Mouse (Mus musculus): ENCODE data around the gene Gm49510. TPM values are rescaled to one million over a fixed set of nuclear protein-coding genes. Genes with fewer than 3 reads are reported as not detected.

Gene Gm49510
- polyA plus RNA-seq, 2 experiments from 2014 or later, result not detected

DNA sequence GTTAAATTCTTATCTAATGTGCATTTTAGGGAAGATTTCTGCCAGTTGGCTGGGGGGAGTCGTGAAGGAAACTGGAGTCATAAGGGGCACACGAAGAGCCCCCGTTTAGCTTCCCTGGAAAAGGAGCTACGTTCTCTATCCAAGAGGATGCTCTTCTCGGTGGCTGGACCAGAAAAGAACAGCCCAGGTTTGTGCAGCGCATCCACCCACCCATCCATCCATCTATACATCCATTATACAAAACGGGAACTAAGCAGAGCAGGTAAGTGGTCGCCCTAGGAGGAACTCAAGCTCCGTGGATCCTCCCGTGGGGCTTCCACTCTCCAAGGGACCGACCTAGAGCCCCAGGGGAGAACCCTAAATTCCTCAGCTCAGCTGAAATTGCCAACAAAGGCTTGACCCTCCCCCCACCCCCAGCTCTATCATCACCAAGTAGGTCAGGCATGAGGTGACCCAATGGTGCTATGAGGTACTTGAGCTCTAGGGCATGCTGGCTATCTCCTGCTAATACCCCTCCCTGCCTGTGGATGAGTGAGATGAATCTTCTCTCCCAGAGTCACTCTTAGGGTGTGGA is 48.8 kb downstream of the Gm49510 start:
- ATAC-seq, result no peak

DNA sequence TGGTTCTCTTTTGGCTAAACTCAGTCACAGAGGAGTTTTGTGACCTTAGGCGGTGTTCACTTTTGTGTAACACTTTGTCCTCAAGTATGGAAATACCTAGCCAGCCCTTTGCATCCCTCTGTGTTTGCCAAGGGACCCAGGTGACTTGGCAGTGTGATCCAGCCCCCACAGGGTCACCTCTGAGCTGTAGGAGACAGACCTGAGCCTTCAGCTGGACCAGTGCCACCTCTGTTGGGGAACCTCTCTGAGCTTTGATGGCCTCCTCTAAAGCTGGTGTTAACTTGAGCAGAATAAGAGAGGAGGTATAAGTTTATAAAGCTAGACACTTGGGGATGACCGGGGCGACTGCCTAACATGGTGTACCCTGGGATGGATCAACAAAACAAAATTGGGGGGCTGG is 49.4 kb downstream of the Gm49510 start:
- ATAC-seq, result no peak

DNA sequence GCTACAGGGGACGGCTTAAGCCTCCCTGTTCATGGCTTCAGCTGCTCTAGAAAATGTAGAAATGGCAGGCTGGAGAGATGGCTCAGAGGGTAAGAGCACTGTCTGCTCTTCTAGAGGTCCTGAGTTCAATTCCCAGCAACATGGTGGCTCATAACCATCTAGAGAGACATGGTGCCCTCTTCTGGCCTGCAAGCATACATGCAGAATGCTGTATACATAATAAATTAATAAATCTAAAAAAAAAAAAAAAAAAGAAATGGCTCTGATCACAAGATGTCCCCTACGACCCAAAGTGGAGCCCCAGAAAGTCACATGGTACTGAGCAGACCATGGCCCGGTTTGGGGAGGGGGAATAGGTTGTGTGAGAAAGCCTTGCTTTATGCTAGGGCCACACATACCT is 56.2 kb downstream of the Gm49510 start:
- no peak for ATAC-seq

DNA sequence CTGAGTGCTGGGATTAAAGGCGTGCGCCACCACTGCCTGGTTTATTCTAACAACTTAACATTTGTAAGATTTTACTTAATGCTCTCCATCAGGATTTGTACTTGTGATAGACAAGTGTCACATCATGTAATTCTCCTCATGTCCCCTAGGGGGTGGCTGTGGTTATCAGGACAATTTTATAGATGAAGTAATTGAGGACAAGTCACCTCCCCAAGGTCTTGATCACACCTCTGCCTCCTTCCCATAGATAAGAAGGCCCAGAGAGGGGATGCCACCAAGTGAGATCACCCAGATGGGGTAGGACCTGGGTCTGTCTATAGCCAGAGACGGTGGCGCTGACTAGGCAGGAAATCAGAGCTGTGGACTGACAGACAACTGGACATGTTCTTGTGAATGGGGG is 56.9 kb downstream of the Gm49510 start:
- no peak for ATAC-seq

DNA sequence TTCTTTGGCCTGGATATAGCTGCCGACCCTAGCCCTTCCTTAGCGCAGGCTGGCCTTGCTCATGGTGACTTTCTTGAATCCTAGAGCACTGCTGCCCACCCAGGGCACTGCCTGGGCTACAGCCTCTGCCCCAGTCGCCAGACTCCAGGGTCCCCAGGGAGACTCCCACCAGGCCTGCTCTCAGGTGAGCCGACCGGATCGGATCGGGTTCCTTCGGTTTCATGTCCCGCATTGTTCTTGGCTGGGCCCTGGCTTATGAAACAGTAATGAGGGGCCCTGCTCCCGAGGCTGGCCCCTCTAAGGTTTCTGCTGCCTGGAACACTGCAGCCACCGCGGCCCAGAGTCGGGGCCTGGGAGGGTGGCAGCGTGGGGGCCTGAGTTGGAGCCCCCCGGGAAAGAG is 57.6 kb downstream of the Gm49510 start:
- no peak for ATAC-seq

DNA sequence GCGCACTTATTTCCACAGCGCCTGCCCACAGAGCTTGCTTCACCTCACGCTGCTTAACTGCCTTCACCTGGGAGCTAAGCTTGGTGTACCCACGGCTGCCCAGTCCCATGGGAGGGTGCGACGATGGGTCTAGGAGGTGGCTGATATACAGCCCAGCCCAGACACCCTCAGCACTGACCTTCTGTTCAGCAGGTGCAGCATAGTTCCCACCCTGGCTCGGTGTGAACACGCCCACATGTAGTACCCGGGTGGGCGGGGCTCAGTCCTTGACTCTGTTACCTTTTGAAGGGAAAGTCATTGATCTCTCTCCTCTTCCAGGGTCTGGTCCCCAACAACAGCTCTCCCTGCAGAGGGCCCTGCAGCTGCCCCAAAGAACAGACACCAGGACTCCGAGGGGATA is 60.1 kb downstream of the Gm49510 start:
- no peak for ATAC-seq

DNA sequence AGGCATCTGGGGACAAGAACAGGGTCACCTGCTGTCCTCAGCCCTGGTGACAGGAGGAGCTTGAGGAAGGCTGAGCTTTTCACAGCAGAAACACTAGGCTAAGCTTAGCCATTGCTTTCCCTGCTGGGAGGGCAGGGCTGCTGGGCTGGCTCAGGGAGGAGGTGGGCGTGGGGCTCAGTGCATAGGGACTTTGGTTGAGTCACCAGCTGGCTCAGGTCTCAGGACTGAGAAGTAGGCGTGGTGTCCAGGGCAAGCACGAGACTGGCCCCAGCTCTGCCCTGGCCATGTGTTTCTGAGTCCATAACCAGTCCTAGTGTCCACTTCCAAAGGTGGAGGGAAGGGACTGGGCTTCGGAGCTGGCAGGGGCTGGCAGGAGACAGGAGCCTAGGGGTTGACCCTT is 60.6 kb downstream of the Gm49510 start:
- no peak for ATAC-seq

DNA sequence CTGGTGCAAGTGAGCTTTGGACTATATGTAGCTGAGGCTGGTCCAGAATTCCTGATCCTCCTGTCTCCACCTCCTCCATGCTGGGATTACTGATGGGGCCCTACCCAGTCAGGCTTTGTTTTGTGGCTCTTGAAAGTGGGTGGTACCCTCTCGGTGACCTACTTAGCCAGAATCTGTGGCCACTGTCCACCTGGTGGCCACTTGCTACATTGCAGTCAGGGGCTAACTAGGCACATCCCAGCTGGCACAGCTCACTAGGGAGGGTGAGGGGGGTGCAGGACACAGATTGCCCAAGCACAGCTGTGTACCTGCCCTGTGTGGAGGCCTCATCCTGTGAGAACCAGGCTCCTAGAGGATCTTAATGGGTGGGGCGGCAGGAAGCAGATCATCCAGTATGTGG is 63.4 kb downstream of the Gm49510 start:
- ATAC-seq, result no peak

Other genes with a start within 250 kb of the Gm49510 start
- not detected for gene Elfn2, start 180.9 kb upstream of the Gm49510 start, polyA plus RNA-seq (2017; shearing (Covaris generic))
- 10 to 100 TPM; 47.5 to 55.4 TPM for gene Mfng, start 126.2 kb upstream of the Gm49510 start, polyA plus RNA-seq (2017; shearing (Covaris generic))
- not detected for gene Card10, start 96.6 kb upstream of the Gm49510 start, polyA plus RNA-seq (2017; shearing (Covaris generic))
- not detected for gene Cdc42ep1, start 57.0 kb upstream of the Gm49510 start, polyA plus RNA-seq (2017; shearing (Covaris generic))
- not detected for gene Lgals2, start 44.1 kb upstream of the Gm49510 start, polyA plus RNA-seq (2017; shearing (Covaris generic))
- 10 to 100 TPM; 13.8 to 18.1 TPM for gene Gga1, start 22.5 kb upstream of the Gm49510 start, polyA plus RNA-seq (2017; shearing (Covaris generic))
- gene Sh3bp1, start 101 bp downstream of the Gm49510 start, polyA plus RNA-seq (2017; shearing (Covaris generic)), result 10 to 100 TPM; 43.8 to 75.5 TPM
- 1 to 10 TPM; 2.5 TPM for gene Pdxp, start 14.3 kb downstream of the Gm49510 start, polyA plus RNA-seq (2017; shearing (Covaris generic))
- 1,000 to 10,000 TPM in 1 of 2 experiments, 100 to 1,000 TPM in 1; 804 to 1,171 TPM for gene Lgals1, start 27.1 kb downstream of the Gm49510 start, polyA plus RNA-seq (2017; shearing (Covaris generic))
- 10 to 100 TPM; 44.5 to 46.9 TPM for gene Nol12, start 35.3 kb downstream of the Gm49510 start, polyA plus RNA-seq (2017; shearing (Covaris generic))
- gene Triobp, start 48.1 kb downstream of the Gm49510 start, polyA plus RNA-seq (2017; shearing (Covaris generic)), result 10 to 100 TPM; 18.6 to 30.9 TPM
- gene H1f0, start 128.8 kb downstream of the Gm49510 start, polyA plus RNA-seq (2017; shearing (Covaris generic)), result 10 to 100 TPM; 37.2 to 37.8 TPM
- gene Galr3, start 142.2 kb downstream of the Gm49510 start, polyA plus RNA-seq (2017; shearing (Covaris generic)), result not detected
- gene Ankrd54, start 163.2 kb downstream of the Gm49510 start, polyA plus RNA-seq (2017; shearing (Covaris generic)), result 1 to 10 TPM; 7.4 to 8.1 TPM
- gene Eif3l, start 175.5 kb downstream of the Gm49510 start, polyA plus RNA-seq (2017; shearing (Covaris generic)), result 100 to 1,000 TPM; 241 to 298 TPM
- 10 to 100 TPM; 11.1 to 11.3 TPM for gene Micall1, start 209.2 kb downstream of the Gm49510 start, polyA plus RNA-seq (2017; shearing (Covaris generic))
- gene Polr2f, start 241.3 kb downstream of the Gm49510 start, polyA plus RNA-seq (2017; shearing (Covaris generic)), result 100 to 1,000 TPM; 105 to 132 TPM
- 1 to 10 TPM; 7.0 to 7.3 TPM for gene 1700088E04Rik, start 241.6 kb downstream of the Gm49510 start, polyA plus RNA-seq (2017; shearing (Covaris generic))